Mouse (Mus musculus) urinary bladder, postnatal 36 days (tissue): ENCODE measurements around the gene Nrsn2.
A peak's percentile ranks its signal among the peaks of the same experiment; 100 is the strongest.
"Not testable (repeated sequence)": the region's sequence is repeated elsewhere in the genome, so short reads cannot be mapped to it uniquely, and the experiment has no call there.

ENCODE experiments used
- DNase-seq, 2 experiments: peaks; one replicate each; pipeline ENCODE4 v3.0.0; 2022; ENCODE audit warnings: low spot score in 2 of 2, mixed read lengths in 1 of 2

Gene Nrsn2

GRCm38 (mm10) chr2:152392786-152393185, 16.3 kb upstream of the Nrsn2 start:
- no peak for DNase-seq

- no peak for DNase-seq
Measured at GRCm38 (mm10) chr2:152384191-152384590, 7.8 kb upstream of the Nrsn2 start.

- no peak for DNase-seq
Measured at GRCm38 (mm10) chr2:152375652-152376344, 640 bp downstream of the Nrsn2 start.

GRCm38 (mm10) chr2:152373547-152373946, 2.9 kb downstream of the Nrsn2 start:
- DNase-seq: no peak

- DNase-seq: no peak
Measured at GRCm38 (mm10) chr2:152372661-152373060, 3.8 kb downstream of the Nrsn2 start.

GRCm38 (mm10) chr2:152372104-152372503, 4.3 kb downstream of the Nrsn2 start:
- no peak for DNase-seq

GRCm38 (mm10) chr2:152368532-152369140, 7.8 kb downstream of the Nrsn2 start:
- no peak for DNase-seq

- DNase-seq: no peak
Measured at GRCm38 (mm10) chr2:152367917-152368316, 8.5 kb downstream of the Nrsn2 start.

- peak; percentile 53 to 74 for DNase-seq
Measured at GRCm38 (mm10) chr2:152363245-152364147, 12.9 kb downstream of the Nrsn2 start.

- DNase-seq: no peak
Measured at GRCm38 (mm10) chr2:152361193-152361592, 15.2 kb downstream of the Nrsn2 start.

- peak; percentile 41 to 84 for DNase-seq
Measured at GRCm38 (mm10) chr2:152360271-152360775, 16.1 kb downstream of the Nrsn2 start.

- DNase-seq: no peak
Measured at GRCm38 (mm10) chr2:152359616-152360015, 16.8 kb downstream of the Nrsn2 start.

GRCm38 (mm10) chr2:152358977-152359376, 17.5 kb downstream of the Nrsn2 start:
- DNase-seq: not testable (repeated sequence)

- DNase-seq: no peak
Measured at GRCm38 (mm10) chr2:152357254-152357653, 19.2 kb downstream of the Nrsn2 start.

GRCm38 (mm10) chr2:152349842-152350540, 26.4 kb downstream of the Nrsn2 start:
- peak in 1 of 2 experiments; percentile 61 for DNase-seq

- DNase-seq: no peak
Measured at GRCm38 (mm10) chr2:152349205-152349604, 27.2 kb downstream of the Nrsn2 start.

GRCm38 (mm10) chr2:152347722-152348121, 28.7 kb downstream of the Nrsn2 start:
- DNase-seq: no peak

- DNase-seq: no peak
Measured at GRCm38 (mm10) chr2:152346776-152347465, 29.5 kb downstream of the Nrsn2 start.

GRCm38 (mm10) chr2:152345393-152345792, 31.0 kb downstream of the Nrsn2 start:
- no peak for DNase-seq

- DNase-seq: no peak
Measured at GRCm38 (mm10) chr2:152344909-152345308, 31.5 kb downstream of the Nrsn2 start.

GRCm38 (mm10) chr2:152344361-152344760, 32.1 kb downstream of the Nrsn2 start:
- DNase-seq: no peak
